Mouse (Mus musculus) embryonic facial prominence, embryonic 11.5 days (tissue): ENCODE measurements around the gene Prkaca. TPM values are rescaled to one million over a fixed set of nuclear protein-coding genes. Genes with fewer than 3 reads are reported as not detected.

Experiments used
- ATAC-seq: fragments of 200-750 bp; cut with Nextera tagmentation; replicated peaks from 2 replicates; pipeline ENCODE4 v1.8.0; 2017; ENCODE audit warnings: low read depth; ENCODE audit not compliant: insufficient number of reproducible peaks, low FRiP score, low TSS enrichment
- DNase-seq: peaks from one replicate; pipeline ENCODE4 v3.0.0-alpha.2; 2015; ENCODE audit warnings: low spot score
- H3K27ac ChIP-seq: fragments of 300-500 bp; sonication (generic); replicated peaks from 2 replicates; pipeline ENCODE4 v1.5.1; 2014; ENCODE audit warnings: mild to moderate bottlenecking, low read depth, low read length, control low read depth
- H3K27me3 ChIP-seq: fragments of 300-500 bp; sonication (generic); 2 replicates; pipeline ENCODE4 v1.6.1; 2014; ENCODE audit warnings: mild to moderate bottlenecking, low read length, moderate library complexity, mixed read lengths; ENCODE audit not compliant: control insufficient read depth, insufficient read depth
- H3K36me3 ChIP-seq: fragments of 300-500 bp; sonication (generic); replicated peaks from 2 replicates; pipeline ENCODE4 v1.6.1; 2014; ENCODE audit warnings: low read depth, mild to moderate bottlenecking, low read length, moderate library complexity, mixed read lengths; ENCODE audit not compliant: control insufficient read depth, insufficient read depth
- H3K4me1 ChIP-seq: fragments of 300-500 bp; sonication (generic); 2 replicates; pipeline ENCODE4 v1.6.1; 2014; ENCODE audit warnings: low read length, mixed read lengths; ENCODE audit not compliant: control insufficient read depth, insufficient read depth
- H3K4me2 ChIP-seq: fragments of 300-500 bp; sonication (generic); 2 replicates; pipeline ENCODE4 v1.6.1; 2014; ENCODE audit warnings: low read depth, mild to moderate bottlenecking, control low read depth, low read length, moderate library complexity
- H3K4me3 ChIP-seq: fragments of 300-500 bp; sonication (generic); 2 replicates; pipeline ENCODE4 v1.5.1; 2014; ENCODE audit warnings: low read depth, low read length, control low read depth
- H3K9ac ChIP-seq: fragments of 300-500 bp; sonication (generic); replicated peaks from 2 replicates; pipeline ENCODE4 v1.6.1; 2014; ENCODE audit warnings: mild to moderate bottlenecking, control low read depth, low read length
- H3K9me3 ChIP-seq: fragments of 300-500 bp; sonication (generic); replicated peaks from 2 replicates; pipeline ENCODE4 v1.6.1; 2016; ENCODE audit warnings: mild to moderate bottlenecking, low read length, inconsistent platforms, mixed read lengths; ENCODE audit not compliant: control insufficient read depth
- WGBS: fragments of 180-500 bp; shearing (Covaris S2); extraction: QIAGEN DNeasy Blood & Tissue Kit; methylation state at CpG from one replicate; pipeline ENCODE4 v1.1.7; 2014; 5-methylcytosine and 5-hydroxymethylcytosine counted together
- polyA plus RNA-seq: library from polyadenylated mRNA; unstranded; fragments of >200 nt; fragmentation: Nextera tagmentation; extraction: Ambion mirVana; gene quantifications from 2 replicates; pipeline ENCODE4 v1.2.1, GENCODE M21; 2014

Gene Prkaca
- polyA plus RNA-seq, 1 experiment from 2014 or later: 138 TPM

GRCm38 (mm10) chr8:84015833-84016232 is 43.0 kb downstream of the Prkaca start:
- WGBS: 94% methylated on average over 5 of the region's 5 CpGs
- DNase-seq (no peak), ATAC-seq (no peak)
- H3K4me3 ChIP-seq: no peak overlapping the region
- H3K36me3 ChIP-seq: no peaks in the 10 kb centered on the region
- no peak overlapping the region for H3K4me2 ChIP-seq
- H3K9ac ChIP-seq: no peak overlapping the region
- no peaks in the 10 kb centered on the region for H3K9me3 ChIP-seq
- H3K4me1 ChIP-seq: peaks cover 3% of the 10 kb centered on the region
- H3K27me3 ChIP-seq: peaks cover 22% of the 10 kb centered on the region
- H3K27ac ChIP-seq: no peak overlapping the region

DNA sequence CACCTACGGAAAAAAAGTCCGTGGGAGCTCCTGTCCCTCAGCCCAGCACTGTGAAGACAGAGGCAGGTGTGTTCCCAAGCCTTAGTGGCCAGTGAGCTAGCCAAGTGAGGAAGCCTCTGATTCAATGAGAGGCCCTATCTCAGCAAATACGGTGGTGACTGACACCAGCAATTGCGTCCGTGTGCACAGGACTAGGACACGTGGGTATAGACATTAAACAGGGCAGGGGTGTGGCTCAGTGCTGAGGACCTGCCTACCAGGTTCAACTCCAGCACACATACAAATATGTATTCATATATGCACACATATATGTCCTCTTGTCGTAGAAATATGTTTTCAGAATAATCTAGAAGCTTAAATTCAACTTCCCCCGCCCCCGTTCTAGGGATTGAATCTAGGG is 46.9 kb downstream of the Prkaca start:
- Histone ChIP-seq H3K27me3 (0 out of 2 replicates have a peak, but pooled peaks cover 3% of the 10 kb centered on the region), H3K4me3 (no peak overlapping the region), H3K36me3 (no peaks in the 10 kb centered on the region), H3K4me2 (no peak overlapping the region), H3K9me3 (no peaks in the 10 kb centered on the region), H3K4me1 (no peaks in the 10 kb centered on the region; the same call in 1 of the 2 replicates), H3K27ac (no peak overlapping the region), H3K9ac (no peak overlapping the region)
- ATAC-seq: no peak
- 80% methylated on average over 9 of the region's 9 CpGs for WGBS
- no peak for DNase-seq

DNA sequence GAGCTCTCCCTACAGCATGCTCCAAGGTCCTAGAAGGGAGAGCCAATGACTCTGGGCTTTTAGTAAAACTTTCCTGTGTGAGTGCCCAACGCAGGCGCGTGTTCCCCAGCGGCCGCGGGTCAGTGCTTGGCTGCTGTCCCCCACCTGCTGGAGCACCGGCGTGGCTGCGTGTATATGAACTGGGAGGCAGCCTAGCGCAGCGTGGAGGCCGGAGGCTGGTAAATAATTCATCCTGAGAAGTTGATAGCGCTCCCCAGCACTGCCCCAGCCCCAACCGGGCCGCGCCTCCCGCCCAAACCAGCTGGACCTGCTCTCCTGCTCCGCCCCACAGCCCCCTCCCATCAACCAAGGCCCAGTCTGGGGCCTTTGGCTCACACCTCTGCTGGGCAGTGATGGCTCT is 48.3 kb downstream of the Prkaca start, which contains the start of gene Palm3:
Palm3 (plus strand) TSS at position 376 of the 400 bp plus-strand sequence.
- no peak within 1 kb of the TSS for H3K27ac ChIP-seq
- H3K4me3 ChIP-seq: no peak within 1 kb of the TSS
- DNase-seq (no peak), ATAC-seq (no peak)
- no peaks in the 10 kb centered on the region; the same call in 1 of the 2 replicates for H3K4me1 ChIP-seq
- 8% methylated on average over 18 of the region's 18 CpGs for WGBS
- peaks cover 4% of the 10 kb centered on the region; the same call in 1 of the 2 replicates for H3K27me3 ChIP-seq
- H3K9ac ChIP-seq: no peak within 1 kb of the TSS
- H3K36me3 ChIP-seq: no peaks in the 10 kb centered on the region
- no peaks in the 10 kb centered on the region for H3K9me3 ChIP-seq
- peak within 1 kb of the TSS; percentile 5; the same call in 1 of the 2 replicates for H3K4me2 ChIP-seq

DNA sequence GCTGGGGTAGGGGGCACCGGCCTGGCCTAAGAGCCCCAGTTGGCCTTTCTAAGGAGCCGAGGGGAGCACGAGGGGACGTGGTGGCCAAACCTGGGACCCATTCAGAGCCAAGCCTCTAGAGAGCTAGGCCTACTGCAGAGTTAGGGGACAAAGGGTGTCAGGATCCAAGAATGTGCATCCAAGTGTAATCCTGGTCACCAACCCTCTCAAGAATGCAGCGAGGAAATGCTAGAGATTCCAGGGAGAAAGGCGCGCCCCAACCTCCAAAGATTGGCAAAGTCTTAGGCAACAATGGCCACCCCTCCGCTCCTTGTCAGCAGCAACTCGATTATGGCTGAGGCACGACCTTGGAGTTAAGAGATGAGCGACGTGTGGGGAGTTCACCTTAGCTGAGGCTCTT is 48.8 kb downstream of the Prkaca start:
- Histone ChIP-seq H3K9me3 (no peaks in the 10 kb centered on the region), H3K4me2 (peak overlapping the region; percentile 5; the same call in 1 of the 2 replicates), H3K27ac (no peak overlapping the region), H3K4me3 (no peak overlapping the region), H3K9ac (no peak overlapping the region), H3K4me1 (no peaks in the 10 kb centered on the region; the same call in 1 of the 2 replicates), H3K27me3 (peaks cover 8% of the 10 kb centered on the region; the same call in 1 of the 2 replicates), H3K36me3 (no peaks in the 10 kb centered on the region)
- no peak for ATAC-seq
- 46% methylated on average over 12 of the region's 12 CpGs for WGBS
- DNase-seq: no peak

DNA sequence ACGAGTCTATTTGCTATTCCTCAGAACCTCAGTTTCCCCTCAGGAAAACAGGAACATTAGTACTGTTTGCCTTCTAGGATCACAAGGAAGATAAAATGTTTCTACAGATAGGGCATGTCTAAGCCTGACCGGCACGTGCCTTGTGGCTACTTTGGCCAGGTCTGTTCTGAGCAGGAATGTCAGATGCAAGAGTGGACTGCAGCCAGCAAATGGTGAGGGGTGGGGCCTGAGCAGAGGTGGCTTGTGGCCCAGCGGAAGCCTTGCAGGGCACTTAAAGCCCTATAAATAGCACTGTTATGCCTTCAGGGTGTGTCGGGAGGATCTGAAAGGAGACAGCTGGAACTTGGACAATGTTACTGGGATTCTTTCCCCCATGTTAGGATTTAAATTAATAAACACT is 50.3 kb downstream of the Prkaca start:
- Histone ChIP-seq H3K9ac (no peak overlapping the region), H3K4me2 (no peak overlapping the region), H3K36me3 (no peaks in the 10 kb centered on the region), H3K27ac (no peak overlapping the region), H3K4me1 (no peaks in the 10 kb centered on the region; the same call in 1 of the 2 replicates), H3K27me3 (peaks cover 14% of the 10 kb centered on the region), H3K4me3 (no peak overlapping the region), H3K9me3 (no peaks in the 10 kb centered on the region)
- DNase-seq: no peak
- 29% methylated on average over 5 of the region's 5 CpGs for WGBS
- ATAC-seq: no peak

- DNase-seq (no peak), ATAC-seq (no peak)
- no peaks in the 10 kb centered on the region; the same call in 1 of the 2 replicates for H3K4me1 ChIP-seq
- no peak overlapping the region for H3K4me3 ChIP-seq
- H3K27me3 ChIP-seq: peaks cover 14% of the 10 kb centered on the region
- WGBS: 57% methylated on average over 1 of the region's 1 CpGs
- H3K9ac ChIP-seq: no peak overlapping the region
- H3K4me2 ChIP-seq: no peak overlapping the region
- no peaks in the 10 kb centered on the region for H3K9me3 ChIP-seq
- H3K36me3 ChIP-seq: no peaks in the 10 kb centered on the region
- H3K27ac ChIP-seq: no peak overlapping the region
Observed at GRCm38 (mm10) chr8:84023631-84024030, 50.8 kb downstream of the Prkaca start.

GRCm38 (mm10) chr8:84024171-84024570 is 51.4 kb downstream of the Prkaca start:
- WGBS: 12% methylated on average over 10 of the region's 10 CpGs
- no peak overlapping the region for H3K4me3 ChIP-seq
- H3K4me2 ChIP-seq: no peak overlapping the region
- no peaks in the 10 kb centered on the region; the same call in 1 of the 2 replicates for H3K4me1 ChIP-seq
- no peak overlapping the region for H3K27ac ChIP-seq
- peak; percentile 65 for DNase-seq
- H3K9ac ChIP-seq: no peak overlapping the region
- no peak for ATAC-seq
- H3K9me3 ChIP-seq: no peaks in the 10 kb centered on the region
- no peaks in the 10 kb centered on the region for H3K36me3 ChIP-seq
- H3K27me3 ChIP-seq: peaks cover 14% of the 10 kb centered on the region

DNA sequence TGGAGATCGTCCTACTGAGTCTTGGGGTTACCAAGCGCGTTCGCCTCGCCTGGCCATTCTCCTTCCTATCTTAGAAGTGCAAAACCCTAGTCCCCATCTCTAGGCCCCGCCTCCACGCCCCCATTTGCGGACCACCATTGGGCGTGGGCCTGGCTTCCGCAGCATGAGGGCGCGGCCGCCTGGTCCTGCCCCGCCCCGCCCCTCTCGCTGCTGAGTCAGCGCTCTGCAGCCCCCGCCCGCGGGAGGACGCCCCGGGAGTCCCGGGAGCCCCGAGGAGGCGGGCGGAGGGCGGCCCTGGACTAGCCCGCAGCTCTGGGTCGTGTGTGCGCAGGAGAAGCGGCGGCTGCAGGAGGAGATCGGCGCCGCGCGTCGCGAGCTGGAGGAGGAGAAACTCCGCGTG is 53.1 kb downstream of the Prkaca start:
- H3K4me3 ChIP-seq: peak overlapping the region; percentile 45
- H3K27me3 ChIP-seq: peaks cover 14% of the 10 kb centered on the region
- ATAC-seq: peak; percentile 76
- peak overlapping the region; percentile 58 for H3K9ac ChIP-seq
- no peaks in the 10 kb centered on the region for H3K36me3 ChIP-seq
- H3K9me3 ChIP-seq: no peaks in the 10 kb centered on the region
- H3K27ac ChIP-seq: no peak overlapping the region
- WGBS: under 1% methylated on average over 41 of the region's 41 CpGs
- H3K4me2 ChIP-seq: peak overlapping the region; percentile 93
- peak; percentile 85 for DNase-seq
- no peaks in the 10 kb centered on the region; the same call in 1 of the 2 replicates for H3K4me1 ChIP-seq
